Mouse (Mus musculus): ENCODE measurements around the gene Cenpe.
"Not testable (repeated sequence)": the region's sequence is repeated elsewhere in the genome, so short reads cannot be mapped to it uniquely, and the experiment has no call there.

Cenpe gene

GRCm38 (mm10) chr3:135211805-135212657 is at the start of gene Cenpe:
Cenpe (plus strand) TSS chr3:135212537.
- peak; percentile 88 for DNase-seq (ENCODE audit: low spot score)

GRCm38 (mm10) chr3:135171898-135172446 is 40.4 kb upstream of the Cenpe start:
- DNase-seq (ENCODE audit: low spot score), result no peak

GRCm38 (mm10) chr3:135191861-135192260 is 20.5 kb upstream of the Cenpe start:
- DNase-seq (ENCODE audit: low spot score), result no peak

GRCm38 (mm10) chr3:135198051-135198450 is 14.3 kb upstream of the Cenpe start:
- DNase-seq (ENCODE audit: low spot score), result not testable (repeated sequence)

GRCm38 (mm10) chr3:135200409-135201303 is 11.7 kb upstream of the Cenpe start:
- no peak for DNase-seq (ENCODE audit: low spot score)

GRCm38 (mm10) chr3:135206621-135207020 is 5.7 kb upstream of the Cenpe start:
- peak; percentile 25 for DNase-seq (ENCODE audit: low spot score)

GRCm38 (mm10) chr3:135212658-135213350 is 467 bp downstream of the Cenpe start:
- peak; percentile 6 for DNase-seq (ENCODE audit: low spot score)

GRCm38 (mm10) chr3:135232058-135232457 is 19.7 kb downstream of the Cenpe start:
- no peak for DNase-seq (ENCODE audit: low spot score)

GRCm38 (mm10) chr3:135232462-135232861 is 20.1 kb downstream of the Cenpe start:
- DNase-seq (ENCODE audit: low spot score), result no peak

- peak; percentile 34 for DNase-seq (ENCODE audit: low spot score)
Observed at GRCm38 (mm10) chr3:135245733-135246132, 33.4 kb downstream of the Cenpe start.

GRCm38 (mm10) chr3:135246828-135247227 is 34.5 kb downstream of the Cenpe start:
- no peak for DNase-seq (ENCODE audit: low spot score)

- no peak for DNase-seq (ENCODE audit: low spot score)
Observed at GRCm38 (mm10) chr3:135249104-135249503, 36.8 kb downstream of the Cenpe start.

- no peak for DNase-seq (ENCODE audit: low spot score)
Observed at GRCm38 (mm10) chr3:135251825-135252224, 39.5 kb downstream of the Cenpe start.

- no peak for DNase-seq (ENCODE audit: low spot score)
Observed at GRCm38 (mm10) chr3:135254784-135255183, 42.4 kb downstream of the Cenpe start.

- DNase-seq (ENCODE audit: low spot score), result no peak
Observed at GRCm38 (mm10) chr3:135258919-135259318, 46.6 kb downstream of the Cenpe start.

- DNase-seq (ENCODE audit: low spot score), result no peak
Observed at GRCm38 (mm10) chr3:135260233-135260632, 47.9 kb downstream of the Cenpe start.

- no peak for DNase-seq (ENCODE audit: low spot score)
Observed at GRCm38 (mm10) chr3:135268616-135269015, 56.3 kb downstream of the Cenpe start.

GRCm38 (mm10) chr3:135269391-135269990 is 57.2 kb downstream of the Cenpe start:
- DNase-seq (ENCODE audit: low spot score), result no peak

GRCm38 (mm10) chr3:135272627-135273026 is 60.3 kb downstream of the Cenpe start:
- no peak for DNase-seq (ENCODE audit: low spot score)

GRCm38 (mm10) chr3:135273047-135273446 is 60.7 kb downstream of the Cenpe start:
- DNase-seq (ENCODE audit: low spot score), result no peak

- no peak for DNase-seq (ENCODE audit: low spot score)
Observed at GRCm38 (mm10) chr3:135280160-135280559, 67.8 kb downstream of the Cenpe start.

Data from MN1 (cell line).